Mouse (Mus musculus) kidney, adult 2 months (tissue): Measurements from ENCODE around the gene Zfp78.

Experiments used
- CTCF ChIP-seq: fragments of 200-500 bp; conservative IDR thresholded peaks from 2 replicates; pipeline ENCODE4 v1.5.1; 2011; ENCODE audit warnings: low read depth, mild to moderate bottlenecking, control low read depth, low read length, moderate library complexity, mixed read lengths; ENCODE audit not compliant: insufficient read depth, insufficient read length
- POLR2A ChIP-seq: fragments of 200-500 bp; IDR thresholded peaks from one replicate; pipeline ENCODE4 v1.6.1; 2011; ENCODE audit warnings: low read depth, low read length, control low read depth

DNA sequence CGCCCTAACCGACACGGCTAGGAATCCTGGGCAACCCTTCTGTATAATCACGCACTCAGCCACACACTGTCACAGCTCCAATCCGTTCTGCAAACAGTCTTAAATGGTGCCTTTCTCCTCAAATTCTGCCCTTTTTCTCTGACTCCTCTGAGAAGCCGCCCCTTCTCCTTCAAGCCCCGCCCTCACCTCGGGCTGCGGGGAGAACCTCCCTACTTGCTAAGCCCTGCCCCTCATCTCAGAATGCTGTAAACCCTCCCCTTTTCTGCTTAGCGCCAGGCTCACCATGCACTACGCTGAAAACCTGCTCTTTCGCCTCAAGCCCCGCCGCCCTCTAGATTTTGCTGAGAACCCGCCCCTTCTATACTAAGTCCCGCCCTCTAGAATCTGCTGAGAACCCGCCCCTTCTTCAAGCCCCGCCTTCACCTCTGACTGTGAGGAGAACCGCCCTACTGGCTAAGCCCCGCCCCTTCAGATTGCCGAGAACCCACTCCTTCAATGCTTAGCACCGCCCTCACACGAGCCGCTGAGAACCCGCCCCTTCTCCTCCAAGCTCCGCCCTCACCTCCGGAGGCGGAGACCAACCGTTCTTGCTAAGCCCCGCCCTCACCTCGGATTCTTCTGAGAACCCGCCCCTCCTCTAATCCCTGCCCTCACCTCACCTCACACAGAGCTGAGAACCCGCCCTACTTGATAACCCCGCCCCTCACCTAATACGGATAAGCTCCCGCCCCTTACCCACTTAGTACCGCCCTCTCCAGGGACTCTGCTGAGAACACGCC, 623 bp upstream of the Zfp78 start:
- TF ChIP-seq POLR2A (no peak), CTCF (no peak)
